Mouse (Mus musculus): Measurements from ENCODE around the gene Gltp.

DNA sequence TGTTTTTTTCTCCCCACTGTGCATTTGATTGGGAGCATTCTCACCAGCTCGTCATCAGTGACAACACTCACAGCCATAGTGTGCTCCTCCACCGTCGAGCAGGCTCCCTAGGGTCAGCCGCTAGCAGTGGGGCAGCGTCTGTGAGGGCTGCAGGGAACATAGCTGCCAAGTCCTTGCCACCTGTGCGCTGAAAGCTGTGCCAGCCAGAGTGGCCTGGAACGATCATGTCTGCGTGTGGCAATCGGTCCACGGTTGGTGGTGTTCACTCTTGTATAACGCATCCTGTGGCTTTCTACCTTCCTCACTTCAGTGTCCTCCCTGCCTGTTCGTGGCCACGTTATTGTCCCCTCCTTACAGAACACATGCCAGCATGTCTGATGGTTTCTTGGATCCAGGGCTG lies 27.7 kb upstream of the Gltp start:
- TF ChIP-seq GATA1 (IDR thresholded peaks at IDR 0.05; ENCODE audit: borderline replicate concordance, low read length) (no peak), FLI1 (IDR thresholded peaks at IDR 0.05; ENCODE audit: low read length) (no peak)

All from megakaryocyte, embryonic 14.5 days (primary cell).